Mouse (Mus musculus) cerebellum, adult 8-10 months (tissue): ENCODE data around the gene Syt5.

ENCODE experiments used
- DNase-seq: peaks from one replicate; pipeline ENCODE4 v3.0.0; 2022

Gene Syt5

GRCm38 (mm10) chr7:4499034-4499433 lies 48.3 kb downstream of the Syt5 start:
- DNase-seq, result no peak

GRCm38 (mm10) chr7:4498251-4498650 lies 49.1 kb downstream of the Syt5 start:
- peak; percentile 29 for DNase-seq

GRCm38 (mm10) chr7:4497271-4497903 lies 50.0 kb downstream of the Syt5 start:
- no peak for DNase-seq

GRCm38 (mm10) chr7:4496468-4496867 lies 50.9 kb downstream of the Syt5 start:
- no peak for DNase-seq

- DNase-seq, result no peak
These were observed 53.4 kb downstream of the Syt5 start for GRCm38 (mm10) chr7:4493991-4494390.

GRCm38 (mm10) chr7:4492284-4493224 lies 54.8 kb downstream of the Syt5 start:
- DNase-seq, result no peak

GRCm38 (mm10) chr7:4491308-4491707 lies 56.0 kb downstream of the Syt5 start:
- no peak for DNase-seq
